Mouse (Mus musculus) C2C12 (cell line): Measurements from ENCODE around the gene Gm20388.

Source experiments
- CEBPB ChIP-seq: IDR thresholded peaks from one replicate; pipeline ENCODE4 v1.6.1; 2011; ENCODE audit warnings: low read depth, mild to moderate bottlenecking, control low read depth, moderate library complexity
- CTCF ChIP-seq: IDR thresholded peaks from one replicate; pipeline ENCODE4 v1.5.1; 2011; ENCODE audit not compliant: control insufficient read depth, insufficient read depth, insufficient read length
- FOSL1 ChIP-seq: IDR thresholded peaks from one replicate; pipeline ENCODE4 v1.8.0; 2011; ENCODE audit warnings: mild to moderate bottlenecking, low read length; ENCODE audit not compliant: poor library complexity, insufficient read depth, severe bottlenecking
- MAX ChIP-seq: IDR thresholded peaks from one replicate; pipeline ENCODE4 v1.6.1; 2011; ENCODE audit warnings: mild to moderate bottlenecking, control low read depth
- MYOG ChIP-seq: IDR thresholded peaks from one replicate; pipeline ENCODE4 v1.6.1; 2011; ENCODE audit not compliant: control insufficient read depth, insufficient read length; ENCODE audit errors: extremely low read depth

DNA sequence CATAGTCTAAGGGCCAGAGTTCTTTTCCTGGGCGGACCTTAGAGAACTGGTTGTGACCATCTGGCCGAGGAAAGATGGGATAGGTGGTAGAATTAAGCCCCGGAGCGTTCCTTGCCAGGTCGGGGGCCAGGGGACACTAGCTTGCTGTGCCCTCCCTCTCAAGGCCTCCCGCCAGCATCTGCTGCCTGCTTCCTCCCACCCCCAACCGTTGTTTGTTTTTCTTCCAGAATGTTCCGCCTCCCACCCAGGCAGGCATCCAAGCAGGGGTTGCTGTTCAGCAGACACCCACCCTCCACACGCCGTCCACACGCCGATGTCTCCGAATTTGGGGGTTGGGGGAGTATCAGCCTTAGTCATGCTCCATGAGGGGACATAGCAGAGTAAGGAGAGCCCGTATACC, 367.4 kb downstream of the Gm20388 start:
- TF ChIP-seq MAX (no peak), CTCF (no peak), MYOG (no peak), CEBPB (no peak), FOSL1 (no peak)
